Mouse (Mus musculus) embryonic fibroblast, embryonic 13.5 days (primary cell): ENCODE results near the gene Fancd2os.

Source experiments
- CTCF ChIP-seq: IDR thresholded peaks from 2 replicates; pipeline ENCODE4 v1.5.1; 2011; ENCODE audit warnings: mild to moderate bottlenecking, control low read depth, low read length, moderate library complexity, borderline replicate concordance; ENCODE audit not compliant: insufficient read depth
- POLR2A ChIP-seq: IDR thresholded peaks from 2 replicates; pipeline ENCODE4 v1.6.1; 2011; ENCODE audit warnings: low read depth, mild to moderate bottlenecking, control low read depth, low read length, moderate library complexity

GRCm38 (mm10) chr6:113605224-113605545 lies 4.7 kb upstream of the Fancd2os start:
- TF ChIP-seq POLR2A = no peak
- TF ChIP-seq CTCF = no peak
